Mouse (Mus musculus): ENCODE measurements around the gene Eml3.

Eml3 gene

GRCm38 (mm10) chr19:8989066-8989566 is 59.8 kb downstream of the Eml3 start, which contains the start of gene Ahnak:
TSS of gene Ahnak (plus strand) at chr19:8989284.
- peak; percentile 85 to 89 for DNase-seq

DNA sequence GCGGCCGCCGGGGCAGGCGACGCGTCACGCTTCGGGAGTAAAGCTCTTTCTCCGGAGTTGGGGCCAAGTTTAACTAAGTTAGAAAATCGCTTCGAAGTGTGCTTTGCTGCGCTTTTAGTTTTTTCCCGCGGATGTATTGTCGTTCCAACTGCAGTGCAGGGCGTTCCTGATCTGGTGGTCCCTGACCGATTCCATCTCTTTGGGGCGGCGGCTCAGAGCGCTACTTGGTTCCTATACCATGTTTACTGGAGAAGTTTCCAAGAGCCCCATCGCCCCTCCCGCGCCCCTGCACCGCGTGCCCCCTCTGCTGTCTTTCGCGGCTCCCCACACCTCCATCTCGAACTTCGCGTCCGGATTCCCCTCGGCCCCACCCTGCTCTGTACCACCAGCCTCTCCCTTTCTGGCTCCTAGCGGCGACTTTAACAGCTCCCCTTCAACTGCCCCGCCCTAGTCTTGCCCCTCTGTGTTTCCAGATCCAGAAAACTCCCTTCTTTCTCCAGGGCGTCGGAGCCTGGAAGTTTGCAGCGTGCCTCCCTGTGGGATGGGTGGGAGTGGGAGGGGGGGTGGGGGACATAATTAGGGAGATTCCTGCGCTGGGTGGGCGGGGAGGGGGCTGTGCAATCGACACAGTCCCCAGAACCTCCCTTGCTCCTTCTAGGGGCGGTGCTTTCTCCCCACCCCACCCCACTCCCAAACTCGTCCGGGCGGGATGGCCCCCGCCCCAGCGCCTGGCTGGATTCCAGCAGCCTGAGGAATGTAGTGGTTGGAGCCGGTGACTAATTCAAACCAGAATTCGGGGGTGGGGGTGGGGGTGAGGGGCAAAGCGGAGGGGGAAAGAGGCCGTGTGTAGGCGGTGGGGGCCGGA is 60.4 kb downstream of the Eml3 start:
- peak; percentile 91 to 94 for DNase-seq

DNA sequence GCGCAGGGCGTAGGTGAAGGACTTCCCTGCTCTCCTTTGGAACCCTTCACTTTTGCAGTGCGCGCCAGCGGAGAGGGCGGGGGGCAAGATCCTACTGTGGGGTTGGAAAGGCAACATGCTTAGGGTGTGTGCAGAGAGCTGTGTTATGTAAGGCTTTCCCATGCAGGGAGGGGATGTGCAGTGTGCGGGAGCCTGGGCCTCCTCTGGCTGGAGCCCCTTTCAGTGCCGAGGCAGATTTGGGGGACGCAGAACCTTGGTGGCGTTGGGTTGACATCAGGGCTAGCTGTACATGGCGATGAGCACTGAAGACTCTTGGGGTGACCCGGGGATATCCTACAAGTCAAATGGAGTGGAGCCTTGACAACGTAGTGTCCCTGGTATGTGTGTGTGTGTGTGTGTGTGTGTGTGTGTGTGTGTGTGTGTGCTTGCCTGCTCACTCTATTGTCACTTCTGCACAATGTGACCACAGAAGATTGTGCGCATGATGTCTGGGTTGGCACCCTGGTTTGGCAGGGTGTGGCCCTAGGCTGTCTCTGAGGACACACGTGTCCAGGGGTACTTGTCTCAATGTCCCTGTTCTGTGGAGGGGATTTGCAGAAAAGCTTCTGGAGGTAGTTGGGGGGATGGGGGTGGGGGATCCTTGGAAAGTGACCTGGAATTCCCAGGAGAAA is 61.2 kb downstream of the Eml3 start:
- peak; percentile 58 to 69 for DNase-seq
